Mouse (Mus musculus) c-Kit-negative CD71-positive TER-119-positive erythroid progenitor cells, embryonic 14.5 days (primary cell): ENCODE results near the gene Ube2h.

Experiments used
- DNase-seq: peaks from one replicate; pipeline ENCODE4 v3.0.0-alpha.2; 2013; ENCODE audit warnings: low read depth, low spot score

Ube2h gene

GRCm38 (mm10) chr6:30167192-30167591 lies 137.1 kb downstream of the Ube2h start:
- DNase-seq, result no peak

- no peak for DNase-seq
Measured at GRCm38 (mm10) chr6:30166349-30166748, 138.0 kb downstream of the Ube2h start.

GRCm38 (mm10) chr6:30162091-30162490 lies 142.2 kb downstream of the Ube2h start:
- no peak for DNase-seq

GRCm38 (mm10) chr6:30161618-30162017 lies 142.7 kb downstream of the Ube2h start:
- DNase-seq, result no peak
